Mouse (Mus musculus): ENCODE results near the gene Gm11032. TPM values are rescaled to one million over a fixed set of nuclear protein-coding genes. Genes with fewer than 3 reads are reported as not detected.
A peak's percentile ranks its signal among the peaks of the same experiment; 100 is the strongest.

Gm11032 gene
- polyA plus RNA-seq, 1 experiment from 2014 or later = not detected

DNA sequence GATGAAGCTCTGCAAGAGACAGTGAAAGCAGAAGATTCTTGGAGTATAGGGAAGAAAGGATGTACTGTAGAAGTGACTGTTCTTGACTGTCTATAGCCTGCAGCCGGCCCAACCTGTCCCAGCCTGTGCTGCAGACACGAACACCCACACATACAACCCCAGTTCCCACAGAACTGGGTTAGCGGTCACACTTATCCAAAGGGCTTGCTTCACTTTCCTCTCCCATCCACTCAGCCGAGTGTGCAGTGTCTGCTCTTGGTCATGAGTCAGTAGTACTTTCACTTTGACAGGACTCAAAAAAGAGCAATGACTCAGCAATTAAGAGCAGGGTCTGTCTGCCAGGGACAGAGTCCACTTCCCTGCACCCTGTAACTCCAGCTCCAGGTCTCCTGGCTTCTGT is 41.5 kb downstream of the Gm11032 start:
- no peaks in the 10 kb centered on the region for H3K27me3 ChIP-seq (ENCODE audit: control insufficient read depth, insufficient read depth, low read length)
- no peaks in the 10 kb centered on the region for H3K4me1 ChIP-seq (ENCODE audit: control insufficient read depth, insufficient read depth, low read length)
- peak; percentile 64; the same call in 1 of the 2 replicates for ATAC-seq (ENCODE audit: insufficient read depth, low FRiP score)
- no peak overlapping the region for H3K27ac ChIP-seq (ENCODE audit: low read length)
- H3K9me3 ChIP-seq (replicated peaks; ENCODE audit: control insufficient read depth, low read length) = no peaks in the 10 kb centered on the region
- H3K4me3 ChIP-seq (replicated peaks; ENCODE audit: low read length) = no peak overlapping the region
- H3K9ac ChIP-seq (ENCODE audit: low read length) = no peak overlapping the region
- H3K36me3 ChIP-seq (ENCODE audit: control insufficient read depth, insufficient read depth, low read length) = 0 out of 2 replicates have a peak, but pooled peaks cover 5% of the 10 kb centered on the region
- no peak overlapping the region for H3K4me2 ChIP-seq (ENCODE audit: low read depth, low read length)
- 76% methylated on average over 4 of the region's 4 CpGs for WGBS

DNA sequence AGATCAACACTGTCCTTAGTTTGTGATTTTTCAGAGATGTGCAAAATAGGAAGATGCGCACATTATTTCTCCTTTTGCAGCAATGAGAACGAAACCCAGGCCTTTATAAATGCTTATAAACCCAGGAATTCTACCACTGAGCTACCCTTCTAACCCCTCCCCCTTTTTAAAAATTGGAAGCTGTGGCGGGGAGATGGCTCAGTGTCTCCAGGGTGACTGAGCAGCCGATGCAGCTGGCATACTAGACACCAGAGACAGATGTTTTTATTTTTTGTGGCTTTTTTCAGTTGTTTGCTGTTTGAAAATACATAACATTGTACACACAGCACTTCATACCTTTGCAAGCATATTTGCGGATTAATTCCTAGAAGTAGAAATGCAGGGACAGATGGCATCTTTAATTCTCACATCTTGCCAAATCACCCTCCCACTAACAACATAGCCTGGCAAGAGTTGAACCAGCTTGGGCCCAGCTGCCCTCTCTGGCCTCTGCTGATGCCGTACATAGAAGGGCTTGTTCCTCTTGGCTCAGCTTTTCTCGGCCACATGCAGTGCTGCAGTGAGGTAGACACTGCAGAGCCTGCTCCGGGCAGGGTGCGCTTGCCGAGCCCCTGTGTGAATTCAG is 42.1 kb downstream of the Gm11032 start:
- 89% methylated on average over 10 of the region's 10 CpGs for WGBS
- 0 out of 2 replicates have a peak, but pooled peaks cover 5% of the 10 kb centered on the region for H3K36me3 ChIP-seq (ENCODE audit: control insufficient read depth, insufficient read depth, low read length)
- H3K4me1 ChIP-seq (ENCODE audit: control insufficient read depth, insufficient read depth, low read length) = no peaks in the 10 kb centered on the region
- ATAC-seq (ENCODE audit: insufficient read depth, low FRiP score) = no peak
- no peak overlapping the region for H3K27ac ChIP-seq (ENCODE audit: low read length)
- H3K27me3 ChIP-seq (ENCODE audit: control insufficient read depth, insufficient read depth, low read length) = no peaks in the 10 kb centered on the region
- H3K4me3 ChIP-seq (replicated peaks; ENCODE audit: low read length) = no peak overlapping the region
- no peak overlapping the region for H3K9ac ChIP-seq (ENCODE audit: low read length)
- H3K4me2 ChIP-seq (ENCODE audit: low read depth, low read length) = no peak overlapping the region
- H3K9me3 ChIP-seq (replicated peaks; ENCODE audit: control insufficient read depth, low read length) = no peaks in the 10 kb centered on the region

DNA sequence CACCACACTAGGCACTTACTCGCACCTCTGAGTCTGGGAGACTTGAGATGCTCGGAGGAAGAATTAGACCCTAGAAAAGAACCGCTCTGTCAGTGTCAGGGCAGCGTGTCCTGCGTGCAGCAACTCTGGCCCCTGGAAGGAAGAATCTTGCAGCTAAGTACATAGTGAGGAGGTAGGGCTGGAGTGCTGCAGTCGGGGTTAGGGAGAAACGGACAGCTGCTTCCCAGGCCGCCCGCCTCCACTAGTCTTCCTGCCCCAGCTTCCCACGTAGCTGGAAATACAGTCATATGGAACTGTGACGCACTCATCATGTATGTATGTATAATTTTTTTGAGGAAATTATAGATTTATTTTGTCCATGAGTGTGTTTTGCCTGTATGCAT is 42.6 kb downstream of the Gm11032 start:
- H3K4me2 ChIP-seq (ENCODE audit: low read depth, low read length) = no peak overlapping the region
- H3K4me3 ChIP-seq (replicated peaks; ENCODE audit: low read length) = no peak overlapping the region
- WGBS = 91% methylated on average over 11 of the region's 11 CpGs
- H3K9ac ChIP-seq (ENCODE audit: low read length) = no peak overlapping the region
- H3K27ac ChIP-seq (ENCODE audit: low read length) = no peak overlapping the region
- no peaks in the 10 kb centered on the region for H3K9me3 ChIP-seq (replicated peaks; ENCODE audit: control insufficient read depth, low read length)
- H3K27me3 ChIP-seq (ENCODE audit: control insufficient read depth, insufficient read depth, low read length) = no peaks in the 10 kb centered on the region
- H3K4me1 ChIP-seq (ENCODE audit: control insufficient read depth, insufficient read depth, low read length) = no peaks in the 10 kb centered on the region
- 0 out of 2 replicates have a peak, but pooled peaks cover 5% of the 10 kb centered on the region for H3K36me3 ChIP-seq (ENCODE audit: control insufficient read depth, insufficient read depth, low read length)
- ATAC-seq (ENCODE audit: insufficient read depth, low FRiP score) = no peak

Other genes with a start within 250 kb of the Gm11032 start
- 0.17 and 0.30 TPM in 2 replicates for gene Hormad2, start 179.0 kb upstream of the Gm11032 start, polyA plus RNA-seq (2015; fragmentation: Nextera tagmentation; extraction: Ambion mirVana)
- 24.0 and 25.8 TPM in 2 replicates for gene Mtmr3, start 25.2 kb upstream of the Gm11032 start, polyA plus RNA-seq (2015; fragmentation: Nextera tagmentation; extraction: Ambion mirVana)
- 34.2 and 37.1 TPM in 2 replicates for gene Ascc2, start 17.7 kb downstream of the Gm11032 start, polyA plus RNA-seq (2015; fragmentation: Nextera tagmentation; extraction: Ambion mirVana)
- gene Uqcr10, start 84.3 kb downstream of the Gm11032 start, polyA plus RNA-seq (2015; fragmentation: Nextera tagmentation; extraction: Ambion mirVana) = 963 and 971 TPM in 2 replicates
- gene Zmat5, start 84.6 kb downstream of the Gm11032 start, polyA plus RNA-seq (2015; fragmentation: Nextera tagmentation; extraction: Ambion mirVana) = 61.4 and 68.2 TPM in 2 replicates
- 0.15 and 0.27 TPM in 2 replicates for gene Cabp7, start 126.7 kb downstream of the Gm11032 start, polyA plus RNA-seq (2015; fragmentation: Nextera tagmentation; extraction: Ambion mirVana)
- gene Nf2, start 229.5 kb downstream of the Gm11032 start, polyA plus RNA-seq (2015; fragmentation: Nextera tagmentation; extraction: Ambion mirVana) = 39.6 and 43.4 TPM in 2 replicates